Mouse (Mus musculus) embryonic fibroblast, embryonic 13.5 days (primary cell): ENCODE results near the gene Zfp626. TPM values are rescaled to one million over a fixed set of nuclear protein-coding genes. Genes with fewer than 3 reads are reported as not detected.
"Not testable (repeated sequence)": the region's sequence is repeated elsewhere in the genome, so short reads cannot be mapped to it uniquely, and the experiment has no call there.

Source experiments
- H3K27ac ChIP-seq: 2 replicates; pipeline ENCODE4 v1.5.1; 2012; ENCODE audit warnings: low read length, control low read depth, inconsistent platforms; ENCODE audit not compliant: insufficient read depth
- H3K4me1 ChIP-seq: 2 replicates; pipeline ENCODE4 v1.6.1; 2011; ENCODE audit warnings: low read length; ENCODE audit not compliant: control insufficient read depth, insufficient read depth
- H3K4me3 ChIP-seq: 2 replicates; pipeline ENCODE4 v1.5.1; 2011; ENCODE audit warnings: mild to moderate bottlenecking, control low read depth, low read length; ENCODE audit not compliant: insufficient read depth
- CTCF ChIP-seq: IDR thresholded peaks from 2 replicates; pipeline ENCODE4 v1.5.1; 2011; ENCODE audit warnings: mild to moderate bottlenecking, control low read depth, low read length, moderate library complexity, borderline replicate concordance; ENCODE audit not compliant: insufficient read depth
- POLR2A ChIP-seq: IDR thresholded peaks from 2 replicates; pipeline ENCODE4 v1.6.1; 2011; ENCODE audit warnings: low read depth, mild to moderate bottlenecking, control low read depth, low read length, moderate library complexity
- polyA plus RNA-seq: library from polyadenylated mRNA; stranded (reverse); fragments of >200 nt; gene quantifications from 2 replicates; pipeline ENCODE4 v1.2.4, GENCODE M21; 2011; ENCODE audit warnings: low read depth; ENCODE audit not compliant: missing spikeins, insufficient read length

The Zfp626 gene
- polyA plus RNA-seq = 8.6 and 10.6 TPM in 2 replicates

DNA sequence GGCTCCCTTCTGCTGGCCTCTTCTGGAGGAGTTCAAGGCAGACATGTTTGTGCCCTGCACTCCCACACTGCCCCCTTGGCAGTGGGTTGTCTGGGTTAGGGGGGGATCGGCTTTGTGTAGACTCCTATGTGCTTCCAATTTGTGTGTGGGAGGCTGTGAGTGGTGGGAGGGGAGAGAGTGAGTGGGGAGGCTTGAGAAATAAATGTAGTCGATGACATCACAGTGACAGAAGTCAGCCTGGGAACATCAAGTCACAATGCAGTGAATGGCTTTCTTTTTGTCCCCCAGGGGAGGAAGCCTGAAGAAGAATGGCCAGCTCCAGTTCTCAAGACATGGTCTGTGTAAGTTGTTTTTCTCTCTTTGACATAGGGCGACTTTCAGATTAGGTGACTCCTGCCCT, at the start of gene Zfp626:
Gene Zfp626, plus strand, starts transcription at position 301 of the 400 bp plus-strand sequence.
- not testable (repeated sequence) for H3K4me1 ChIP-seq, H3K27ac ChIP-seq, H3K4me3 ChIP-seq

DNA sequence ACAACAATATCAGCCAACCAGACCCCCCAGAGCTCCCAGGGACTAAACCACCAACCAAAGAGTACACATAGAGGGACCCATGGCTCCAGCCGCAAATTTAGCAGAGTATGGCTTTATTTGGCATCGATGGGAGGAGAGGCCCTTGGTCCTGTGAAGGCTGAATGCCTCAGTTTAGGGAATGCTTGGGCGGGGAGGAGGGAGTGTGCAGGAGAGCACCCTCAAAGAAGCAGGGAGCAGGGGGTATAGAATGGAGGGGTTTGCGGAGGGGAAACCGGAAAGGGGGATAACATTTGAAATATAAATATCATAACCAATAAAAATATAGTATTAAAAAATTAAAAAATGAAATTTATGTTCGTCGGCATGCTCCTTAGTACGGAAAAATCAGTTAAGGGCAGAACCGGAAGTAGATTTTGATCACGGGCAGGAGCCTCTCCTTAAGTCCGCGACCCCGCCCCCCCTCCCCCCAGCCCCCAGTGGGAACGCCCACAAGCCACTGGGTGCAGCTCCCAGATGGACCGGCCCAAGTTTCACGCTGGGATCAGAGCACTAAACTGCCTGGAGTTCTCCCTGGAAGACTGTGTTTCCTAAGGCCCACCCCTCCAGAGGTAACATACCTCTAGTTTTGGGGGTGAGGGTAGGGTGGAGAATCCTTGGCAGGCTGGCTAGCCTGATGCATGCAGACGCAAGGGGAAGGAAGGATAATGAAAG, 41.7 kb upstream of the Zfp626 start:
- Histone ChIP-seq H3K4me1 (no peaks in the 10 kb centered on the region), H3K27ac (no peak overlapping the region), H3K4me3 (no peak overlapping the region)
- TF ChIP-seq CTCF (no peak), POLR2A (no peak)

DNA sequence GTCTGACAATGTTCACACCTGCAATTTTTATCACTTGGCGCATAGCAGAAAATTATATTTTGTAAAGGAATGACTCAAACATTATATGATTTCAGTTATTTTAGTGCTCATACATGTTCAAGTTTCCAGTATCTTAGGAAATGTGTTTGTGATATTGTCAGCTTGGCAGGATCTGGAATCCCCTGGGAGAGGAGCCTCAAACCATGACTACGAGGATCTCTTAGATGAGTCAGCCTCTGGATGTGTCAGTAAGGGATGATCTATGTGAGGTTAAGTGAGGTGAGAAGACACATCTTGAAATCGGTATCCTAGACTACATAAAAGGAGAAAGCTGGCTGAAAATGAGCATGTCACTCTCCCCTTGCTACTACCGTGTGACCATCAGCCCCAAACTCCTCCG, 17.7 kb upstream of the Zfp626 start:
- no peak overlapping the region for H3K4me3 ChIP-seq
- TF ChIP-seq POLR2A (no peak), CTCF (no peak)
- H3K4me1 ChIP-seq = no peaks in the 10 kb centered on the region
- no peak overlapping the region for H3K27ac ChIP-seq

DNA sequence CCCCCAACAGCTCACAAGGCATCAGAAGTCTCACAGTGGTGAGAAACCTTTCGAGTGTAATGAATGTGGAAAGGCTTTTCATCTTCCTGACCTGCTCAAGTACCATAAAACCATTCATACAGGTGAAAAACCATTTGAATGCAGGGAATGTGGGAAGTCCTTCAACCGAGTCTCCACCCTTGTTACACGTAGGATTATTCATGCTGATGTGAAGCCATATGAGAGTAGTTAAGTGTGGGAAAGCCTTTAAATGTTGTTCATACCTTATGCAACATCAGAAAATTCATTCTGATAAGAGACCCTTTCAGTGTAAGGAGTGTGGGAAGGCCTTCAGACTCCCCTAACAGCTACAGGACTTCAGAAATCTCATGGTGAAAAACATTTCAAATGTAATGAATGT, 13.1 kb upstream of the Zfp626 start:
- not testable (repeated sequence) for H3K4me1 ChIP-seq, H3K4me3 ChIP-seq

DNA sequence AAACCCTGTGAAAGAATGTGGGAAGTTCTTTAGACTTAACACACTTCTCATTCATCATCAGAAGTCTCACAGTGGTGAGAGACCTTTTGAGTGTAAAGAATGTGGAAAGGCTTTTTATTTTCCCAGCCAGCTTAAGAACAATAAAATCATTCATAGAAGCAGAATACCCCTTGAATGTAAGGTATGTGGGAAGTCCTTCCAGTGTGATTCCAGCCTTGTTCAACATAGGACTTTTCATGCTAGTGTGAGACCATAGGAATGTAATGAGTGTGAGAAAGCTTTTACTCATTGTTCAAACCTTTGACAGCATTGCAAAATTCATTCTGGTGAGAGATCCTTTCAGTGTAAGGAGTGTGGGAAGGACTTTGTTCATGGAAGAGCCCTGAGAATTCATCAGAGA, 12.4 kb upstream of the Zfp626 start:
- H3K27ac ChIP-seq = peak overlapping the region; percentile 85
- H3K4me1 ChIP-seq = no peaks in the 10 kb centered on the region
- no peak overlapping the region for H3K4me3 ChIP-seq
- no peak for TF ChIP-seq CTCF
- no peak for TF ChIP-seq POLR2A

More for the DNA sequence above, 13.1 kb upstream of the Zfp626 start:
- peak overlapping the region; percentile 85 for H3K27ac ChIP-seq

DNA sequence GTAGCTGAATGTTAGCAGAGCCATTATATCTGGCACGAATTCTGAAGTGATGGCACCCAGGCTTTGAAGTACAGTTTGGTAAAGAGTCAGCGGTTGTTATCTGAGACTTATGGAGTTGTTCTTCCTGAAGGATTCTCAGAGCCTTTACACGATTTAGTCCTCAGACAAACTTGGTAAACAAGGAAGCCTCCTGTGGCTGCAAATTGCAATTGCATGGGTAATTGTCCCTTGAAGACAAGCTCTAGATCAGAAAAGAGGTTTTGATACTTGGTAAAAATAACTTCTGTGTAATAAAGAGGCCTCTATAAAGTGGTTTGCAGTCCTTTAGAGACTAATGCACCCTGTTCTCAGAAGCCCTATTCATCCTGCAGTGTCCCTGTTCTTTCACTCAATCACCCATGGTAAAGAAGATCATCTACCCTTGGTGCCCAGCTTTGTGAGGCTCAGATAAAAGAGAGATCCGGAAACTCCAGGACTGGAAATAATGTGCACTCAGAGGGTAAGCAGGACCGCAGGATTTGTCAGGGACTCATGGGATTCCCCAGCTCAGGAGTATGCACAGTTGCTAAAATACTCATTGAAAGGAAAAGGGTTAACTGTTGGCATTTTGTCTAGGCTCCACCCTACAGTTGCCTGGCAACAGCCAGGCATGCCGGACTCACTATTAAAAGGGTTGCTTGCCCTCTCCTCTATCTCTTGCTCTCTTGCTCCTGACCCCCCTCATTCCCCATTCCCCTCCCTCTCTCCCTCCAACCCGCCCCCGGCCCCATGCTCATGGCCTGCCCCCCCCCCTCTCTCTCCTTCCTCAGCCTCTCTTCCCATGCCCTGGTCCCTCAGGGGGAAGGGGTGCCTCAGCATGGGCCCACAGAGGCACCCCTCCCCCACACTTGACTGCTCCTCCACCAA, 8.8 kb upstream of the Zfp626 start:
- TF ChIP-seq POLR2A (no peak), CTCF (no peak)
- H3K4me3 ChIP-seq = no peak overlapping the region
- H3K27ac ChIP-seq = no peak overlapping the region
- no peaks in the 10 kb centered on the region for H3K4me1 ChIP-seq

DNA sequence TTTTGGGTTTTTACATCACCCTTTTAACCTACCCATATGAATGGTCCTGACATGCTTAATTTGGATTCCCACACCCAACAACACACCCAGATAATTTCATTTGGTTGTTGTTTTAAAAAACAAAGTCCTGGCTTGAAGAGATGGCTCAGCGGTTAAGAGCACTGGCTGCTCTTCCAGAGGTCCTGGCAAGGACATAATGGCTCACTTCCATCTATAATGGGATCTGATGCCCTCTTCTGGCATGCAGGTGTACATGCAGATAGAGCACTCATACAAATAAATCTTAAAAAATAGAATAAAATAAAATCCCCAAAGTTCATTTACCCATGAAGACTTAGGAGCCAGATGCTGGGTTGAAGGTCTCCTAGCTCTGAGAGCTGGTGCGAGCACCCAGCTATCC, 5.9 kb upstream of the Zfp626 start:
- H3K4me1 ChIP-seq = no peaks in the 10 kb centered on the region; the same call in 1 of the 2 replicates
- H3K27ac ChIP-seq = no peak overlapping the region
- TF ChIP-seq POLR2A = no peak
- no peak for TF ChIP-seq CTCF
- H3K4me3 ChIP-seq = no peak overlapping the region

DNA sequence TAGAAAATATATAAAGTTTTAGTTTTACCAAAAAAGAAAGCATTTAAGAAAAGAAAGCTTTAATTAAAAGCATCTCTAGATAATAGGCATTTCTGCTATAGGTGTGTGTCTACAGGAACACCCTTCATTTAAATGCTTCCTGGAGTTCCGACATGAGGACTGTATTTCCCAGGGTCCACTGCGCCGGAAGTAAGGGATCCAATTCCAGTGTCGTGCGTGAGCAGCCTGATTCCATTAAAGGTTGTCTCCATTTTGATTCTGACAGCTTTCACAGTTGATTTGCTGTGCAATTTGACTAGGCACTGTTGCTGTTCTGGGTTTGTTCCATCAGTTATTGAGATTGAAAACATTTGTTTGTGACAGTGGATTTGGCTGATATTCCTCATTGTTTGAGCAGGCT, 4.0 kb upstream of the Zfp626 start:
- Histone ChIP-seq H3K4me3 (no peak overlapping the region), H3K4me1 (no peaks in the 10 kb centered on the region; the same call in 1 of the 2 replicates), H3K27ac (no peak overlapping the region)
- TF ChIP-seq POLR2A (no peak), CTCF (no peak)

DNA sequence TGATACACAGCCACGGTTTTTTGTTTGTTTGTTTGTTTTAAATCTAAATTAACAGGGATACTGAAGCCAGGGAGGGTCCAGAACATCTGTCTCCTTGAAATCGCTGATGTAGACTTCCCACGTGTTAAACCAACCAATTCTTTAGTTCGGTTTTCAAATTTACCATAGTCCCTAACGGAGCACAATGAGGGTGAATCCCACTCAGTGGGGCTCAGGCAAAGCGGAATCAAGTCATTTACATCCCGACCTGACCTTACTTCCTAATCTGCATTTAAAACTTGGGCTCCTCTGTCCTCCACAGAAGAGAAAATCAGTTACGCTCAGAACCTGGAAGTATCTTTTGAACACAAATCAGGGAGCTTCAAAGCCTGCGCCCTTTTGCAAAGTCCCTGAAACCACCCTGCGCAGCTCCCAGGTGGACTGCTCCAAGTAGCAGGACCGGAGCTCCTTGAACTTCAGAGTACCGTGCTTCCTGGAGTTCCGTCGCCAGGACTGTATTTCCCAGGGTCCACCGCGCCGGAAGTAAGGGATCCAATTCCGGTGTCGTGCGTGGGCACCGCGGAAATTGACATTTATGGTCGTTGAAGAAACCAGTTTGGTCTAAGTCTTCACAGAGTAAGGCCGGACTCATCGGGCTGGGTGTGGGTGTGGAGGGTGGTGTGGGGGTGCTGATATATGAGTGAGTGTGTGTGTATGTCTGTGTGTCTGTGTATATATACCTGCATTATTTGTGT, 2.5 kb upstream of the Zfp626 start:
- no peaks in the 10 kb centered on the region; the same call in 1 of the 2 replicates for H3K4me1 ChIP-seq
- TF ChIP-seq CTCF = no peak
- peak; percentile 86 for TF ChIP-seq POLR2A
- peak overlapping the region; percentile 15; the same call in 1 of the 2 replicates for H3K27ac ChIP-seq
- peak overlapping the region; percentile 96 for H3K4me3 ChIP-seq

DNA sequence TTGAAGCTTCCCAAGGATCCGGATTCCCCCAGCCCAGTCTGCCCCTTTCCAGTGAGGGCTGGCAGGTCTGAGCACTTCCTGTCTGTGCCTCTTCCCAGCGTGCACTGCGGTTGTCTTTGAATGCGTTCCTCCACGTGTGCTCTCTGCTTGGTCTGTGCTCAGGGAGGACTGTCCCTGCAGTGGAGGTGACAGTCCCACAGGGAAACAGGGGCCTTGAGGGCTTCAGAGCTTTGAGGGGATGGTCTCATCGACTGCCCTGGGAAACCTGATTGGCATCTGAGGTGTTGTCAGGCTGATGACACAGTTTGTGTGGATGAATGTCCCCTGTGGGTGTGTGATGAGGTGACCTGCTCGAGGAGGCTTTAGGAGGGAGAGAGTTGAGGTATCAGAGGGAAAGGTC, 309 bp downstream of the Zfp626 start:
- not testable (repeated sequence) for H3K4me1 ChIP-seq, H3K4me3 ChIP-seq, H3K27ac ChIP-seq
